Mouse (Mus musculus) monocyte, adult 2 months (primary cell): ENCODE measurements around the gene Rnf149.

Source experiments
- DNase-seq, 2 experiments: peaks; one replicate each; pipeline ENCODE4 v3.0.0; 2022; ENCODE audit warnings: low spot score in 2 of 2, low read depth in 1 of 2

Rnf149 gene

DNA sequence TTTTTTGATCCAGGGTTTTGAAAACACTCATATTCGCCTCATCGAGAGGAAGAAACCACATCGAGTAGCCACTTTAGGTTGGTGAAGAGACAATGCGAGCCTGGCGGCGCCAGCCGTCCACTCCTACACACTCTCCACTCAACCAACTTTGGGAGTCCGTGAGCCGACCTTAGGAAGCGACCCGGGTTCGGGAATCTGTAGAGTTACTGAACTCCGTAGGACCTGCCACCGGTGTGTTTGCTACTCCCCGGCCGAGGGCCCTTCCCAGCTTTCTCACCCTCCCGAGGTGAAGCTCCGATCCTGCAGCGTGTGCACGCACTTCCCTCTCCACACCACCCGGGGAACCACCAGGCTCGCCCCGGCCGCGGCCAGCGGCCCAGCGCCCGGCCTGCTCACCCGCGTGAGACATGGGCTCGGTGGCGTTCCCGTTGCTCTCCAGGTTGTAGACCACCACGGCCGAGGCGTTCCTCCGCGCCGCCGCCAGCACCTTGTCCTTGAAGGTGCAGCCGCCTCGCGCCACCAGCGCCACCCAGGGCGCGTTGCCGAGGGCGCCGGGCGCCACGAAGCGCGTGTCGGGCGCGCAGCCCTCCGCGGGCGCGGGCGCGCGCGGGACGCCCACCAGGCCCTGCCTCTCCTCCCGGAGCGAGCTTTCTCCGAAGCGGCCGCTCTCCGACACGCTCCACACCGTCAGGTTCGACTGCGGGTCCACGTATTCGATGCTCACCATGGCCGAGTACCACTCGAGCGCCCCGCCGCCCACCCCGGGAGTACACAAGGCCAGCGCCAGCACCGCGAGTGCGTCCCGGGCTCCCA is 568 bp downstream of the Rnf149 start:
- peak; percentile 24 to 65 for DNase-seq

DNA sequence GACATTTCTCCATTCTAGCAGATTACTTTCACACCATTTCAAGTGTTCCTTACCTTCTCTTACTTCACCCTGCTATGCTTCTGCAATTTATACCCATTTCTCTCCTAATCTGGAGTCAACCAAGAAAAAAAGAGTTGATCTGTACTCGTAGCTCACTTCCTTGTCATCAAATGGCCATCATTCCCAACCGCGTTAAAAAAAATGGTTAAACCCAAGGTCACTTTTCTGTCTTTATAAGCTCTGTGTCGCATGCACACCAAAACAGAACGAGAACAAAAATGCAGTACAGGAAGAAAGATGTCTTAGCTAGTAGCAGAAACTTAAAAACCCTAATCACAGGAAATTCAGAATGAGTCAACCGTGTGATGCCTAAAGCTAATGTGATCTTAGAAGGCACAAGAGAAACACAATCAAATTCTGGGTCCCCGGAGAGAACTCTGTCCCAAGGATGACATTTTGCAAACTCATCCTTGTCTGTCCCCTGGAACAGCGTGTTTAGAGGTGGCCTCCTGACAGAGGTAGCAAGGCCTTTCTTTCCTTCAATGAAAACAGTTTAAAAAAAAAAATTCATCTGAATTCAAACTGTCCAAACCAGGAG is 1.3 kb downstream of the Rnf149 start:
- DNase-seq, result no peak

DNA sequence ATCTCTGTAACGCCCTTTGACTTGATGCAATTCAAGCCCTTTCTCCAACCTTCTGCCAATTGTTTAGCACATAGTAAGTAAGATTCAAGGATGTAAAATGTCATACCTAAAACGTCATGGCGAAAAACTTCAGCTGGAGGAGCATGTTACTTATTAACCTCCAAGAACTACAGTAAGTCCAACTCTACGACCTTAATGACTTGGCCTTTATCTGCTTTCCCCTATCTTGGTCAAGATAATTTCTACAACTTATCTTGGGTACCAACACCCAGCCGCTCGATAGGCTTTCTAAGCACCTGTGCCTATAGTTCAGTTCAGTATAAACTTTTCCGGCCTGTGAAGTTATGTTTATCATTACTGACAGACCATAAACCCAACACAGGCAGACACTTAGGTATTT is 3.3 kb downstream of the Rnf149 start:
- no peak for DNase-seq

DNA sequence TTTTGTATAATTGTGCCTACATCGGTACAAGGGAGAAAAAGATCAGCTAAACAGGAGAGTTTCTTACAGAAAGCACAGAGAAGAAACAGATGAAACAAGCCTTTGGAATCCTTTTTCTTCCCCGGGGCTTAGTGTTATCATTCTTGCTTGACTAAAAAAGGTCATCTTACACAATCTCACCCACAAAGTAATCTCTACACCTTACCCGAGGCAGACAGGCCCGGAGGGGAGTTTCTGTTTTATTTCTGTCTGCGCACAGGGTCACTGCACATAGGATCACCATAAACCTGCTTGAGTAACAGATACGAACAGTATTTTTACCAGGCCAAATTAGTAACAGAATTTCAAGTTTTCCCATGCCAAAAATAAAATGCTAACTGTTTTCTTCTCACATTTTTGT is 5.6 kb downstream of the Rnf149 start:
- DNase-seq, result no peak

DNA sequence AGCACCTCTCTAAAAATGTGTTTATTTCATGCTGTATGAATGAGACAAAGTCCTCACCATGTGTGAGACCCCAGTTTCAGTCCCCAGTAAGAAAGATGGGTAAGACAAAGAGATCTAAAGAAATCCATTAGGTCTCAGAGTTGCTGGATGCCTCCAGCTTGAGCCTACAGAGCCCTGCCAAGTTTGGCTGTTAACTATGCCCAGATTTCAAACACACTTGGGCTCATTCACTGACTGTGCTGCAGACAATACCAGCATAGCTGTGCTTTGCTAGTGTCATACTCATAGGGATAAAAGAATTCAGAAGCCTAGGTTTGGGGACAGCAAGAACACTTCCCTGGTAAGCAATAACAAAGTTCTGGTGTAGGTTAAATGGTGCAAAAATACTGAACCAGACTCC is 9.1 kb downstream of the Rnf149 start:
- no peak for DNase-seq

DNA sequence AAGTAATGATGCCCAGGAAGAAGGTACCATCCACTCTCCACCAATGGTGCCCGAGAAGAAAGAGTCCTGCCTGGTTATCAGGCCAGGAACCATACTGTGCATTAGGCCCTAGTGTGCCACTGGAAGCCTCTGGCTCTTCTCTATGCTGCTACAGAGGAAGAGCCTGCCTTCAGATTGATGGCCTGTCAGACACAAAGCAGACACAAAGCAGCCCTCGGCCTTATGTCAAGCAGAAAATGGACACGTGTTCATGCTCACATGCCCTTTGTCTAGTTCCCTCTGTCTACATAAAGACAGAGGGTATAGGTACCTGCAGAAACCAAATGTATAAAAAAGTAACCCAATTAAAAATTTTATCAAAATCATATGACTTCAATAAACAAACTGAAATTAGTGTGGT is 12.6 kb downstream of the Rnf149 start:
- no peak for DNase-seq

DNA sequence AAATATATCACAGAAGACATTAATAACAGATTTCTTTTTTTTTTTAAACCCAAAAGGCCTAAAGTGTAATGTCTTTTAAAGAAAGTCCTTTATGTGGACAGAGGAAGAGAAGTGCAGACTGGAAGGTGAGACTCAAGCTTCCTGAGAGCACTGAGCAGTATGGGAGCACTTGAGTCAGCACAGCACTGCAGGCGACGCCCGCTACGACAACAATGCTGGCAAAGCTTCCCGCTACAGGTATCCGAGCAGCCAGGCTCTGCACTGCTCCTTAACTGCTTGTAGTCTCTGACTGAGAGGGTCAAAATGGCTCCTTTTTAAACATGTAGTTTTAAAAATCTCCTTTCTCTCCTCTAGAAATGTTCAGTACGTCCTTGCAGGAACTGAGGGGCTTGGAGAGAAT is 14.0 kb downstream of the Rnf149 start:
- DNase-seq, result no peak

DNA sequence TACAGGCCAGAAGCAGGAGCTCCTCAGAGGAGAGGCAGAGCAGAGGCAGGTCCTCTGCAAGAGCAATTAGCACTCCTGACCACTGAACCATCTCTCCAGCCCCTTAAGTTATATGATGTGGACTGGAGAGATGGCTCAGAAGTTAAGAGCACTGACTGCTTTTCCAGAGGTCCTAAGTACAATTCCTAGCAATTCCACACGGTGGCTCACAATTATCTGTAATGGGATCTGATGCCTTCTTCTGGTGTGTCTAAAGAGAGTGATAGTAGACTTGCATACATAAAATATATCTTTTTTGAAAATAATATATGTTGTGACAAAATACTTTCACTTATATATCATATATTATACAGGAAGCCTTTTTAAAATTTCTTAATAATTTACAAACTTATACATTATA is 15.3 kb downstream of the Rnf149 start:
- no peak for DNase-seq

DNA sequence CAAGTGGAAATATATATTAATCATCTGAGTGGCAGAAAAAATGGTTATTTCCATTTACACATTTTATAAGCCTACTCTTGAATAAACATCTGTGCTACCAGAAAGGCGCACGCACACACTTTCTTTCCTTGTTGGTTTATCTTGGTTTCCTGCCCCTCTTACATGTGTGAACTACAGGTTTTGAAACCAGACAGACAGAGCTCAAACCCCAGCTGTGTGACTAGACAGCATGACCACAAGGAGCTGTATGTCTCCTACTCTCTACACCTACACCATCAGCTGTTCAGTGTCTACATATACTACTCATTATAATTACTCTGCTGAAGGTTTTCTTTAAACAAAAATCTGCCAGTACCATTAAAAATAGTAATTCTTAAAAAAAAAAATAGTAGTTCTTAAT is 18.2 kb downstream of the Rnf149 start:
- no peak for DNase-seq

DNA sequence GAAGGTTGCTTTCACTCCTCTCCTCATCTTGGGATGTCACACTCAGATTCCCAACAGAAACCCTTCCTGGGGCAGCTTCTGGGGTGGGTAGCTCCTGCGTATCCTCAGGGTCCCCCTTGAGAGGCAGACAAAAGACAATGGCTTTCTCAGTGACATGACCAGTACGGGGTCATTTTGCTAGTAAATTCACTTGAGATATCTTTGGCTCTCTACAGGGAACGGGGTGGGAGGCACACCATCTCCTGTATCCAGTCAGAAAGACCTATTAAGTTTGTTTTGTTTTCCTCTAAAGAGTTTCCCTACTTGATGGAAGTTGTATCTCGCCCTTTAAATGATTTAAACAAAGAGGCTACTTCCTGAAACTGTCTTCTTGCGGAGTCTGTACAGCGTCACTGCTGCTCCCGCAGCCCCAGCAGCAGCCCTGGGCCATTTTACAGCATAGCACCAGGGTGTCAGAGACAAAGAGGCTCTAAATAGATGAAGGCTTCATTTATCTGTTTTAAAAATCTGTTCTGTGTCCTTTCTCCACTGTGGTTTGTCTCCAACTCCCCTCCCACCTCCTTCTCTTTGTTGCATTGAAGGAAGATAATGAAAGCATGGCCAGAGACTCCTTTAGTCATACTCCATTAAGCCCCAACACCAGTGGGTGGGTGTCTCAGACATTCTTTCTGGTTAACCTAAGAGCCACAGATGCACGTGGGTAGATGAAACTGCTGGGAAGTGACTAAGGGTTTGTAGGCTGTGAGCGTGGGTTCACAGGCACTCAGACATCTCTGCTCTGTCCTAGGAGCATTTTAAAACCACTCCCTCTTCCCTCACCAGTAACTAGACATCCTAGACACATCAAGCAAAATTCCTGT is 21.4 kb downstream of the Rnf149 start:
- no peak for DNase-seq

DNA sequence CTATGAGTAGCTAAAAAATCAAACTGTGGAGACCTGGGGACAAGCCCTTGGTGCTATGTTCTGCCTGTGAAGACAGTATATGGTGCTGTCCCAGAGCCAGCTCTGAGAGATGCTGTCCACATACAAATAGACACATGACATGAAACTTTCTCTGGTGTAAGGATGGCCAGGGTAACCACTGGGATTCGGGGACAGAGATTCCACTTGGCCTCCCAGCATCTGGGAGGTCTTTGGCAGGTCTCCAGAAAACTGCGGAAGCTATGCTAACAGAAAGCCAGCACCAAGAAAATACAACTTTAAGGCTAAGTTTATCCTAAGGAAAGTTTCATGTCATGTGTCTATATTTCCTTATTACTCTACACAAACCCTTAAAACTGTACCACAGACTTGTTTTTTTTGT is 27.4 kb downstream of the Rnf149 start:
- no peak for DNase-seq

DNA sequence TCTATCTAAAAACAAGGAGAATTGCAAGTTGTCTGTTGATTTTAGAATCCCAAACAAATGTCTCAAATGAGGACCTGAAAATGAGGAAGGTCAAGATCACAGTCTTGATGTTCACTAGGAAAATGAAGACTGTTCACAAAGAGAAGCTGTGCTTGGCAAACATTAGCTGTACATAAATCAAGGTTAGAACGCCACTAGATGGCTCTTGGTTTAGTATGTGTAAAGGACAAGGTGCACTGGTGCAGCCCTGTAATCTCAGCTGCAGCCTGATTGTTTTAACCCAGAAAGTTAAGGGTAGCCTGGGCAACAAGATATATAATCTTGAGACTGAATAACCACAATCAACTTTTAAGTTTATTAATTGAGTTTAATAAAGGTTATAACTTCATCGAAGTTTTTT is 30.0 kb downstream of the Rnf149 start:
- DNase-seq, result no peak

DNA sequence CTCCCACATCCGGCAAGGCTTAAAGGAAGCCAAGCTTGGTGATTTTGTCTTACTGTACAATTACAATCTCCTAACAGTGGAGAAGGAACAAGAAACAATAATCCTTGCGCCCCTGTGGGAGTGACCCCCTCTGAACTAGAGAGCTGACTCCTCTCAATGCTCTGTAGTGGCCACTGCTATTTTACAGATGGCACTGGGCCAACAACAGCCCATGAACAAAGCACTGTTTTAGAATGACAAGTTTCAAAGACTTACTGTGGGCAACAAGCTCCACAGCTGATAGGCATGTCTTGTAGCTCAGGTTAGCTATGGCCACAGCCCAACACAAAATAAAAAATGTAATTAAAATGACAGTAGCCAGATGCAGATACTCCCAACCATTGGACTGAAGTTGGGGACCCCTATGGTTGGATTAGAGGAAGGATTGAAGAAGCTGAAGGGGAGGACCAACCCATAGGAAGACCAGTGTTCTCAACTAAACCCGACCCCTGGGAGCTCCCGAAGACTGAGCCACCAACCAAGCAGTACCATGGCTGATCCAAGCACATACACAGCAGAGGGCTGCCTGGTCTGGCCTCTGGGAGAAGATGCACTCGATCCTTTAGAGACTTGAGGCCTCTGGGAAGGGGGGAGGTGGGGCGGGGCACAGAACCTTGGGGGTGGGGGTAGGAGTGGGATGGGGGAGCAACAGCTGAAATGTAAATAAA is 30.9 kb downstream of the Rnf149 start:
- DNase-seq, result no peak

DNA sequence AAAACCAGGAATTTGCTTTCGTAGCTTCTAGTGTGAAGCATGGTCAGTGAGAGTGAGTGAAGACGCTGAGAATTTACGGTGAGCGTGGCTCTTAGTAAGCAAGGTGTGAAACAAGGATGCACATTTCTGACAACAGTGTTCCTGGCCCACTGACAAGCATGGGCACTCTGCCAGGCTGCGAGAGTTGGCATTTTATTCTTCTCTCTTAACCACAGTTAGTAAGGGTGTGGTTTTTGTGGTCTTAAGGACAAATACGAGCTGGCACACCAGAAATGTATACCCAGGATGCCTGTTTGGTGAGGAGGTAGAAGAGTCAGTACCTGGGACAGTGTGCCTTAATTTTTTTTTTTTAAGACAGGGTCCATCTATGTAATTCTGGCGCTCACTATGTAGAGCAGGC is 31.6 kb downstream of the Rnf149 start:
- no peak for DNase-seq

DNA sequence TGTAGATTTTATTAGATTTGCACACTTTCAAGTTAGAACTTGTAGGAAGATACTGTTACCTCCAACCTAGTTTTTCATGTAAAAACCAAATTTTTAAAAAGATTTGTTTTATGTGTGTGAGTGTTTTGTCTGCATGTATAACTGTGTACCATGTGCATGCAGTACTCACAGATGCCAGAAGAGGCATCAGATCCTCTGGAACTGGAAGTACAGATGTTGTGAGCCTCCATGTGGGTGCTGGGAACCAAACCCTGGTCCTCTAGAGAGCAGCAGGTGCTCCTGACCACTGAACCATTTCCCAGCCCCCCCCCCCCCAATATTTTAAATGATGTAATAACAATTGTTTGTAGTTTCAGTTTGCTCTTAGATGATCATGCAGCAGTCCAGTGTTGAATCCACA is 36.6 kb downstream of the Rnf149 start:
- DNase-seq, result no peak

DNA sequence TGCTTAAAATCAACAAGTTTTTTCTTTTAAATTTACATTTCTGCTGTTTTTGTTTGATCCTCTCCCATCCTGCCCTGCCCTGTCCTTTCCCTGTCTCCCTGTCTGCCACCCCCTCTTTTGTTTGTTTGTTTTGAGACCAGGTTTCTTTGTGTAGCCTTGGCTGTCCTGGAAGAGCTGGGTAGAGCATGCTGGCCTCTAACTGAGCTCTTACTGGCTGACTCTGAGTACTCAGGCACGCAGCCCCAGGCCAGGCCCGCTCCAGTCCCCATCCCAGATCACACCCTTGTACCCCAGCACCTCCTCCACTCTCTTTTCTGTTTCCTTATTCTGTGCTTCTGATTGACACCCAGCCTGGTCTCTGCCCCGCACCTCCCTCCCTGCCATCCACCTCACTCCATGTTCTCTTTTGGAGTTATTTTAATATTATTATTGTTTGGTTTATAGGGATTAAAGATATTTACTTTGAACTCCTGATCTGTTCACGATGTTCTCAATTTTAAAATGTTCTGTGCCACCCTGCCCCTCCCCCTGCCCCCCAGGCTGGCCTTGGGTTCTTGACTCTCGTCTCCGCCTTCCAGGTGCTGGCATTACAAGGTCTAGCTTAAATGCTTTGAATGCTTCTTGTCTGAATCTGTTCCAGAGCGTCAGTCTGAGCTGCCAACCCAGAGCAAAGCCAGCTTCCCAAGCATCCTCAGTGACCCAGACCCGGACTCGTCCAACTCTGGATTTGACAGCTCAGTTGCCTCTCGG is 39.4 kb downstream of the Rnf149 start:
- no peak for DNase-seq

DNA sequence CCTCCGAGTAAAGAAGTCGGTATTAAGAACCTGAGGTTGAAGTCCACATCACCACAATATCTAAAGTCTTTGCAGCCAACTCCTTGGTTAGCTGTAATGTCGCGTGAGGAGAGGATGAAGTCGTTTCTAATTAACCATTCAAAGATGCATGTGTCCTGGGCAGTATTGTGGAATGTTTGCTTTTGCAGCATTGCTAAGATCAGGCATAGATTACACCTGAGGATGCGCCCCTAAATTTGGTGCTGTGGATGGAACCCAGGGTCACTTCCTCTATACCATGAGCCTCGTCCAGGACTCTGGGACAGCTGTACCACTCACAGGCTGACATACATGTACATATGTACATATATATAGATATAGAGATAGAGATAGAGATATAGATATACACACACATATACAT is 40.5 kb downstream of the Rnf149 start:
- DNase-seq, result no peak

DNA sequence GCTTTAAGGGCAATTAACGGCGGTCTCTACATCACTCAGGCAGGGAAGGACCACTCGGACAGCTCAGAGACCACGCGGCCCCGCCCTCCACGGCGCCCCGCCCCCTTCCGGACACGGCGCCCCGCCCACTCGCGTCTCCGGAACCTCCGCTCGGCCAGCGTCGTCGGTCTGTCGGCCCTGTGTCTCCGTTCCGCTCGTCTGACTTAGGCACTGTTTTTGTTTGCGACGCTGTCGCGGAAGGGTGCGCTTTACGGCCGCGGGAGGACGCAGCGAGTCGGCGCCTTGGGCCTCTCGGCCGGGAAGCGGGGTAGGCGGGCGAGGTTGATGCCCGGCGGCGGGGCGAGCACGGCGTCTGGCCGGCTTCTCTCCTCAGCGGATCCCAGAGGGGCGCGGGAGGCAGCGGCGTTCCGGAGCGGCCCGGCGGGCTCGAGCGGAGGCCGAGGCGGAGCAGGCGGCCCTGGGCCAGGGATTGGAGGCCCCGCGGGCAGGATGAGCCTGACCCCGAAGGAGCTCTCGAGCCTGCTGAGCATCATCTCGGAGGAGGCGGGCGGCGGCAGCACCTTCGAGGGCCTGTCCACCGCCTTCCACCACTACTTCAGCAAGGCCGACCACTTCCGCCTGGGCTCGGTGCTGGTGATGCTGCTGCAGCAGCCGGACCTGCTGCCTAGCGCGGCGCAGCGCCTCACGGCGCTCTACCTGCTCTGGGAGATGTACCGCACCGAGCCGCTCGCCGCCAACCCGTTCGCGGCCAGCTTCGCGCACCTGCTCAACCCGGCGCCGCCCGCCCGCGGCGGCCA is 41.5 kb downstream of the Rnf149 start:
- DNase-seq, result peak; percentile 78 to 90

DNA sequence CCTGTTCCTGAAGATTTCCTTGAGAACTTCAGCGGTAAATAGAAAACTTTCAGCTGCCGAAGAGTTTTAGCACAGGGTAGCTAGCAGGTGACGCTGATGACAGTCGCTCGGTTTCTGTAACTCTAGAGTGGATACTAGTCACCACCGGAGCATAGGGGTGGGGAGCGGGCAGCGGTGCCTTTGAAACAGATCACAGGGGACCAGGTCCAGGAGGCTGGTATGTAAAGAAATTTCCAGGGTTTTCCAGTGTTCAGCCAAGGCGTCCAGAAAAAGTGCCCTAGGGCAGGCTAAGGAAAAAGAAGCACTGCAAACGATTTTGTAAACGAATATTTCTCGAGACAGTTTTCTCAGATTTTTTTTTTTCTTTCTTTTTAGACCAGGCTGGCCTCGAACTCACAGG is 42.4 kb downstream of the Rnf149 start, which contains the start of gene Cnot11:
Gene Cnot11, plus strand, starts transcription at position 162 of the 400 bp plus-strand sequence.
- DNase-seq, result no peak

DNA sequence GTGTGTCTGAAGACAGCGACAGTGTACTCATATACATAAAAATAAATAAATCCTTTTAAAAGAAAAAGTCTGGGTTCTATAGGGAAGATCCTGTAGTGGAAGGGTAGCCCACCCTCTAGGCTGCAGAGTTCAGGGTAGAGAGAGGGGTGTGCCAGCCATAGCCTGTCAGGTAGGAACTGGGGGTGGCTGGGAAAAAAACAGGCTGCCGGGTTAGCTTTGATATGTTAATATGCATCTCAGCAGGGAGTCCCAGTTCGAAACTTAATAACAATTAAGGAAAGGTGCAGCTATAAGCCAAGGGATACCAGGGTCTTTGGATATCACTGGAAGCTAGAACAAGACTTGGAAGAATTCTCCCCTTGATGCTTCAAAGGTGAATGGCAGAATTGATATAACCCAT is 43.3 kb downstream of the Rnf149 start:
- no peak for DNase-seq
